Mouse (Mus musculus) heart, embryonic 10.5 days (tissue): ENCODE measurements around the gene Tmem252. TPM values are rescaled to one million over a fixed set of nuclear protein-coding genes. Genes with fewer than 3 reads are reported as not detected.

Source experiments
- DNase-seq: peaks from one replicate; pipeline ENCODE4 v3.0.0-alpha.2; 2017; ENCODE audit warnings: low spot score
- H3K27ac ChIP-seq: fragments of 300-500 bp; sonication (generic); 2 replicates; pipeline ENCODE4 v1.5.1; 2016; ENCODE audit warnings: mild to moderate bottlenecking
- H3K27me3 ChIP-seq: fragments of 300-500 bp; sonication (generic); 2 replicates; pipeline ENCODE4 v1.6.1; 2016; ENCODE audit warnings: mild to moderate bottlenecking; ENCODE audit not compliant: poor library complexity, insufficient read depth, severe bottlenecking
- H3K36me3 ChIP-seq: fragments of 300-500 bp; sonication (generic); 2 replicates; pipeline ENCODE4 v1.6.1; 2016; ENCODE audit warnings: mild to moderate bottlenecking, moderate library complexity
- H3K4me1 ChIP-seq: fragments of 300-500 bp; sonication (generic); 2 replicates; pipeline ENCODE4 v1.6.1; 2016; ENCODE audit warnings: mild to moderate bottlenecking
- H3K4me3 ChIP-seq: fragments of 300-500 bp; sonication (generic); 2 replicates; pipeline ENCODE4 v1.5.1; 2016; ENCODE audit warnings: mild to moderate bottlenecking, moderate library complexity
- H3K9me3 ChIP-seq: fragments of 300-500 bp; sonication (generic); 2 replicates; pipeline ENCODE4 v1.6.1; 2016; ENCODE audit warnings: mild to moderate bottlenecking, moderate library complexity
- WGBS: fragments of 180-500 bp; shearing (Covaris S2); methylation state at CpG from one replicate; pipeline ENCODE4 v1.1.7; 2016; 5-methylcytosine and 5-hydroxymethylcytosine counted together
- polyA plus RNA-seq: library from polyadenylated mRNA; unstranded; fragments of >200 nt; fragmentation: Nextera tagmentation; extraction: Ambion mirVana; gene quantifications from 2 replicates; pipeline ENCODE4 v1.2.1, GENCODE M21; 2016

Gene Tmem252
- polyA plus RNA-seq, 1 experiment from 2014 or later: 2.7 TPM

DNA sequence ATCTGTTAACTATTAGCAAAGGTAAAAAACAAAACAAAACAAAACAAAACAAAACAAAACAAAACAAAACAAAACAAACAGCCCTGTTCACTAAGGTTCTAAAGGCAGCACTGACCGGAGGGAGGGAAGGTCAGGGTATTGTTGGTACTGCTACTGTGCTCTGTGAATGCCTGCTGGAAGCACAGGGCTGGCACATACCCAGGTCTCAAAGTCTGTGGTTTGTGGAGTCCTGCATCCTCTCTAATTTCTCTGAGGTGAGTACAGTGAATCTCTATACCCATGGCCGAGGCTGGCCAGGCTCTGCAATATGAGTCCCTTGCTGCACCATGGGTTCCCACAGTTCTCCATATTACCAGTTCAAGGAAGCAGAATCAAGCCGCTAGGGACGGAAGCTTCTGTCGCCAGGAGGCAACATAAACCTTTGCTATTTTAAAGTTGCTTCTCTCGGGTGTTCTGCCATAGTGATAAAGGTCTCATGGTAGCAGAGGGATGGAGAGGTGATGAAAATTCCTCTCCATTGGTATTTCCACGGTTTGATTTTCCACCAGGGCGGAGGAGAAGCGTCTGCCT is 20.5 kb upstream of the Tmem252 start:
- no peak for DNase-seq
- Histone ChIP-seq H3K9me3 (no peaks in the 10 kb centered on the region), H3K27ac (peak overlapping the region; percentile 67; the same call in 1 of the 2 replicates), H3K4me3 (0 out of 2 replicates have a peak overlapping the region, but pooled peaks have one; percentile 12), H3K36me3 (no peaks in the 10 kb centered on the region), H3K4me1 (peaks cover 23% of the 10 kb centered on the region), H3K27me3 (no peaks in the 10 kb centered on the region)
- WGBS: 43% methylated on average over 9 of the region's 9 CpGs

DNA sequence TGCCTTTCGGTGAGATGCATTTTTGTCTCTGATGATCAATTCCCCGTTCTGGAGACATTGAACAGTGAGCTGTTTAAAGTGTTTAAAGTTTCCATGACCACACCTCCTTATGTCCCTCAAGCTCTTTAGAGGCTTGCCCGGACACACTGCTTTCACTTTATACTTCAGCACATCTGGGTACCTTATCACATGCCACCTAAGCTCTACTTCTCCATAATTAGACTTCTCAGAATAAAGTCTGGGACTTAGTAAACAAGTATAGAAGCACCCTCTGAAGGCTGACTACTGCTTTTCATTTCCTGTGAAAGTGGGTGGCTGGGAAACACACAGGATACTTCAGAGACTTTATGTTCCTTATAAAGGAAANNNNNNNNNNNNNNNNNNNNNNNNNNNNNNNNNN is 16.8 kb upstream of the Tmem252 start:
- Histone ChIP-seq H3K9me3 (no peaks in the 10 kb centered on the region), H3K4me3 (no peak overlapping the region), H3K27me3 (no peaks in the 10 kb centered on the region), H3K27ac (no peak overlapping the region), H3K4me1 (peaks cover 33% of the 10 kb centered on the region), H3K36me3 (no peaks in the 10 kb centered on the region)
- DNase-seq: no peak
- WGBS: 61% methylated on average over 3 of the region's 3 CpGs

DNA sequence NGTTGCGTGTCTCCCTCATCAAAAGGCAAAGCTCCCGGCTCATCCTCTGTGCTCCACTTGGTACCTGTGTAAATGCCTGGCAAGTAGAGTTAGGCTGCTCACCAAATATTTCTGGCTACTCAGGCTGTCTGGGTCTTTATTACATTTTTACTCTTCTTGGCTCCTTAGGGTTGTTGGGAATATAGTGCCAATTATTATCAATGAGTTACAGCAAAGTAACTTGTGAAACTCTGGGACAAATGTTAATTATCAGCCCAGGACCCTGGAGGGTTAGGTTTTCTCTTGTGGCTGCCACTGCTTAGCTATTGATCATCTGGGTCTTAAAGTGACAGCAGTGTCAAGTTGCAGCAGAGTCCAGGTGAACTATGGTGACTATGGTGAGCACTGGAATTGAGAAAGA is 11.5 kb upstream of the Tmem252 start:
- Histone ChIP-seq H3K36me3 (no peaks in the 10 kb centered on the region), H3K4me1 (peaks cover 10% of the 10 kb centered on the region), H3K4me3 (no peak overlapping the region), H3K27me3 (no peaks in the 10 kb centered on the region), H3K9me3 (no peaks in the 10 kb centered on the region), H3K27ac (no peak overlapping the region)
- no peak for DNase-seq
- 90% methylated on average over 2 of the region's 2 CpGs for WGBS

DNA sequence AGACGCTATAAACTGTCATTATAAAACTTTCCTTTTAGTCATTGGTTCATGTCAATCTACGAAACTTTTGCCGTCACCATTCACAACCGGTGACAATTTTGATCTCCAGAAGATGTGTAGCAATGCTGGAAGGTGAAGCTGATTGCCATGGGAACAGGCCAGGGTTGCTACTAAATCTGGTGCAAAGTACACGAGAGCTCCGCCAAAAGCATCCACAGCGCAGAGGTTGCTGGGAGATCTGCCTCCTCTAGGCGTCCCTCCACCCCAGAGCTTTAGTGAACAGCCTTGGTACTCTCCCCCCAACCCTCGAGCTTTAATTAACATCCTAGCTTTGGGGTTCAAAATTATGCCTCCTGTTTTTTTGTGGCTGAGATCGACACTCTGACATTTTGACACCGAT is 8.0 kb upstream of the Tmem252 start:
- peaks cover 5% of the 10 kb centered on the region for H3K4me1 ChIP-seq
- H3K27me3 ChIP-seq: no peaks in the 10 kb centered on the region
- WGBS: 75% methylated on average over 11 of the region's 11 CpGs
- H3K27ac ChIP-seq: no peak overlapping the region
- H3K36me3 ChIP-seq: no peaks in the 10 kb centered on the region
- no peak for DNase-seq
- H3K4me3 ChIP-seq: no peak overlapping the region
- H3K9me3 ChIP-seq: no peaks in the 10 kb centered on the region

DNA sequence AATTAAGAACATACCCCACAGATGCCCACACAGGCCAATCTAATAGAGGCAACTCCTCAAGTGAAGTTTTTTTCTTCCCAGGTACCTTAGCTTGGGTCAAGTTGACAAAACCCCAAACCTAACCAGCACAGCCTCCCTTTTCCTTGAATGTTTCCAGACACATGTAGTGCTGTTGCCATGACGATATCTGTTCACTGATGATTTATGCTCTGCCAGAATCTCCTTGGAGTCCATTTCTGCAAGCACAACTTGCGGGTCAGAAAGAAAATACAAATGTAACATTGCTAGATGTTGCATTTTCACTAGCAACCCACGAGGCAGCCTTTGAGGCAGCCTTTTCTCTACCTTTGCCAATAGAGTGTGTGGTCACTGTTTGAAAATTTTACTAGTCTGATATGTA is 6.3 kb upstream of the Tmem252 start:
- no peak for DNase-seq
- Histone ChIP-seq H3K36me3 (no peaks in the 10 kb centered on the region), H3K4me3 (no peak overlapping the region), H3K9me3 (no peaks in the 10 kb centered on the region), H3K4me1 (peaks cover 20% of the 10 kb centered on the region), H3K27ac (no peak overlapping the region), H3K27me3 (no peaks in the 10 kb centered on the region)
- WGBS: 80% methylated on average over 3 of the region's 3 CpGs

DNA sequence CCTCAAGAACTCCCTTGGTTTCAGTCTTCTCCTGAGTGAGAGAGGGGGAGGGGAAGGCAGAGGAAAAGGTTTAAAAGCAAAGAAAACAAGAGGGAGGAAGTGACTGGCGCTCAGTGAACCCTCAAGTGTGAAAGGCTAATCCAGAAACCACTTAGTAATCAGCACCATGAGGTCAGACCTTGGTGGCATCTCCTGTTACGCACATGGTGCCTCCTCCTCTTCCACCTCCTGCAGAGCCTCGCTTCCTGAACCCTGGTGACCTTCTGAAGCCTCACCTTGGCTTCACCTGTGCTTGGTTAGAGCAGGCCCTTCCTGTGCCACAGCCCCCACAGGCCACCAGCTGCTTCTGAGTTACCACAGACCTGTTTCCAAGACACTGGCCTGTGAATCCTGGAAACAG is 2.2 kb upstream of the Tmem252 start:
- Histone ChIP-seq H3K9me3 (no peaks in the 10 kb centered on the region), H3K36me3 (no peaks in the 10 kb centered on the region), H3K4me1 (peaks cover 38% of the 10 kb centered on the region), H3K27me3 (no peaks in the 10 kb centered on the region), H3K4me3 (no peak overlapping the region), H3K27ac (peak overlapping the region; percentile 78)
- WGBS: 29% methylated on average over 3 of the region's 3 CpGs
- DNase-seq: no peak

DNA sequence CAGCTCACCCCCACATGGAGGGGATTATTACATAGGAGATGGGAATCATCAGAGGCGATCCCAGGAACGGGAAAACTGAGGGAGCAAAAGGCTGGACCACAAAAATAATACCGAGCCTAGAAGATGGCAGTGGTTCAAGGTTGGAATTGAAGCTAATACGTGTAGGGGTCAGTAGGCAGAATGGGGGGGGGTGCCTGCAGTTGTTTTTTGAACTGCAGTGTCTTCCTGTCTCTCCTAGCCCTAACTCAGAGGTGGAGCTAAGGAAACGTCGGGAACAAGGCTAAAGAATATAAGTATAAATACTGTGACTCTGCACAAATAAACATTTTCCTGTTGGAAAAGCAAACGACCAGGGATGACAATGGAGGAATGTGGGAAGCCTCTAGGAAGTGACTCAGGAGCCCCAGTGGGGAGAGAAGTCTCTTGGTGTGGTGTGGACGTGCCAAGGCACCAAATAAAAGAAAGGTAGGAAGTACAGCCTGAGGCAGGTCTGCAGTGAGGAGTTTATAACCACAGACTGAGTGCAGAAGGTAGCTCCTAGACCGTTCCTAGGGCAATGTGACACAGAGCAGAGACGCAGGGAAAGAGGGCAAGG is 1.3 kb upstream of the Tmem252 start:
- Histone ChIP-seq H3K4me1 (peaks cover 46% of the 10 kb centered on the region), H3K36me3 (no peaks in the 10 kb centered on the region), H3K27me3 (no peaks in the 10 kb centered on the region), H3K4me3 (no peak overlapping the region), H3K9me3 (no peaks in the 10 kb centered on the region), H3K27ac (peak overlapping the region; percentile 78)
- 58% methylated on average over 10 of the region's 10 CpGs for WGBS
- no peak for DNase-seq

DNA sequence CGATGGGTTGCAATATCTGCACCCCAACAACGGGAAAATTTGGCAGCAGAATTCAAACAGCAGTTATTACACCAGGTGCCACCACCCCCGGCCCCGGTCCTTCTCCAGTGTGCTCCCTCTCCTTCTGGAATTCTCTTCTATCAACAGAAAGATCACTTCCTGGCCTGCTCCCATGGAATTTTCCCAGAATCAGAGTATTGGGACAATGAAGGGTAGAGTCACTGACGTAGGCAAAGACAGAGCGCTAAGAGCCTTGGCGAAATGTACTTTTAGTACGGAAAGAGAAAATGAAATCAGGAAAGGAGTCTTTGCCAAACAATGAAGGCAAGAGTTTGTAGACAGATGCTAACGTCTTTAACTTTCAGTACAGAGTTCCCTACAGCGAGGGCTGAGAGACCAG is 477 bp upstream of the Tmem252 start:
- H3K27me3 ChIP-seq: no peaks in the 10 kb centered on the region
- no peaks in the 10 kb centered on the region for H3K36me3 ChIP-seq
- no peak overlapping the region for H3K27ac ChIP-seq
- no peaks in the 10 kb centered on the region for H3K9me3 ChIP-seq
- 73% methylated on average over 10 of the region's 10 CpGs for WGBS
- DNase-seq: no peak
- H3K4me1 ChIP-seq: peaks cover 51% of the 10 kb centered on the region
- no peak overlapping the region for H3K4me3 ChIP-seq

DNA sequence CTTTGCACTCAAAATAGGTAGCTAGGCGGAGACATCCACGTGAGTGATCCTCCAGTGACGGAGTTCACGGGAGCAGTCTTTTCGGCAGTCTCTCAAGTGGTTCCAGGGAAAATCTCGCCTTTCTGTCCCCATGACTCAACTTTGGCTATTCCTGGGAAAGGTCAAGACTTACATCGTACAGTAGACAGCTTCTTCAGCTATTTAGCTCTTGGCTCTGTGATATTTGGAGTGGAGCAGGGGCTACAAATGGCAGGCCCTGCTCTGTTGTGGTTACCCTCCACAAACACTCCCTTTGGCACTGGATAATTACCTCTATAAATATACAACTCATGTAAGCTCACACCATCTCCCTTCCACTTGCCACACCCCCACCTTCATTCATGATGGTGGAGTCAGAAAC is 2.6 kb downstream of the Tmem252 start:
- Histone ChIP-seq H3K36me3 (peaks cover 5% of the 10 kb centered on the region; the same call in 1 of the 2 replicates), H3K4me1 (peaks cover 42% of the 10 kb centered on the region), H3K27me3 (no peaks in the 10 kb centered on the region), H3K9me3 (no peaks in the 10 kb centered on the region), H3K4me3 (no peak overlapping the region), H3K27ac (no peak overlapping the region)
- WGBS: 48% methylated on average over 7 of the region's 7 CpGs
- DNase-seq: no peak

DNA sequence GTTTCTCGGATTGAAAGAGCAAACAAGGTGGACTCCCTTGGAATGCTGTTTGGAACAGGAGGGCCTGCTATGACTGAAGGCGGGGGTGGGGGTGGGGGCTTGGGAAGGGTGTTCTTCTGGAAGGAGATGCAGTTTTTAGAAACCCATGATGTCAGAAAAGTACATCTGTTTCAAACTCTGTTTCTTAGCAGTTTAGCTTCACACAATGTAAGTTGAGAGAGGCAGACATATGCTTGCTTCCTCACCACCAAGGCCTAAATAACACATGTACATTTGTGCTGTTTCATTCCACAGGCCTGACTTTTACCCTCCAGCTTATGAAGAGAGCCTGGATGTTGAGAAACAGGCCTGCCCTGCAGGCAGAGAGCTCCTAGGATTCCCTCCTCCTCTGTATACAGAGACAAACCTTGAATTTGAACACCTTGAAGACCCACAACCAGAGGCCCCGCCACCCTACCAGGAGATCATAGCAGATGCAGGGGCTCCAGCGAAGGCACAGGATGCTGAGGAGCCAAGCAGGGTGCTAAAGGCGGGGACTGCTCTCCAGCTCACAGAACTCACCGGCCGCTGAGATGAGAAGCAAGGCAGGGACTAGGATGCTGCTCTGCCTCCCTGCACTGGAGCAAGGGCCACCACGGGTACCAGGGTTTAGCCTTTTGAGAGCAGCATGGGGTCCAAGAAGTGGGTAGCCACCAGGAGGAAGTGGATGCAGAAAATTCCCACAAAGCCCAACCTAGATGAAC is 3.6 kb downstream of the Tmem252 start:
- no peaks in the 10 kb centered on the region for H3K9me3 ChIP-seq
- H3K4me3 ChIP-seq: no peak overlapping the region
- H3K4me1 ChIP-seq: peaks cover 38% of the 10 kb centered on the region
- DNase-seq: no peak
- H3K27ac ChIP-seq: 0 out of 2 replicates have a peak overlapping the region, but pooled peaks have one; percentile 44
- WGBS: 57% methylated on average over 8 of the region's 8 CpGs
- H3K36me3 ChIP-seq: peaks cover 5% of the 10 kb centered on the region; the same call in 1 of the 2 replicates
- no peaks in the 10 kb centered on the region for H3K27me3 ChIP-seq

DNA sequence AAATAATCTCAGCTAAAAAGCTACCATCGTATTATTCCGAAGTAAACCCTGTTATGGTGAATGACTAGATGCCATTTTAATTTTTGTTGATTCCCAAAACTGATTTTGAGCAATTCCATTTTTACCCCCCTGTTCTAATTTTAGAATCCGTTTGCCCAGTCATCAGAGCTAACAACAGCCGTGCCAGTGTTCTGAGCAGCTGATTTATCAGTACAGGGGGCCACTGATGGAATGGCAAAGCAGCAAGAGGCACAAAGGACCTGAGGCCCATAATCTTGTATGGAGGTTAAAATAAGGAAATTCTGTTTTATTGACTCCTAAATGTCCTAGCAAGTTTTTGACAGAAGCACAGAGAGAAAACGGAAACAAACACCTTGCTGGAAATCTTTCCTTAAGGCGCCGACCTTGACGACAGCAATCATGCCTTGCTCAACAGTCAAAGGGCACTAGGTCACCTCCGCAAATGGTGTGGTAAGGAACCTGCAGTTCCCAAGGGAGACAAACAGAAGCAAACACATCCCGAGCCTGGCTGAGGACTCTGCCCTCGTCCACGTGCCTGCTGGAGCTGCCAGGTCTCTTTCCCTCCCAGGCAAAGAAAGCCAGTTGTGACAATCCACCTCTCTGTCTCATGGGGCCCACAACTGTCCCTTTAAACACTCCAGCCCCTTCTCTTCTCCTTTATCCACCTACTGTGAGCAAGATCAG is 9.4 kb downstream of the Tmem252 start:
- 40% methylated on average over 12 of the region's 12 CpGs for WGBS
- no peak overlapping the region for H3K4me3 ChIP-seq
- no peaks in the 10 kb centered on the region for H3K27me3 ChIP-seq
- H3K9me3 ChIP-seq: no peaks in the 10 kb centered on the region
- H3K4me1 ChIP-seq: peaks cover 23% of the 10 kb centered on the region
- H3K27ac ChIP-seq: peak overlapping the region; percentile 73; the same call in 1 of the 2 replicates
- DNase-seq: no peak
- H3K36me3 ChIP-seq: peaks cover 7% of the 10 kb centered on the region; the same call in 1 of the 2 replicates

DNA sequence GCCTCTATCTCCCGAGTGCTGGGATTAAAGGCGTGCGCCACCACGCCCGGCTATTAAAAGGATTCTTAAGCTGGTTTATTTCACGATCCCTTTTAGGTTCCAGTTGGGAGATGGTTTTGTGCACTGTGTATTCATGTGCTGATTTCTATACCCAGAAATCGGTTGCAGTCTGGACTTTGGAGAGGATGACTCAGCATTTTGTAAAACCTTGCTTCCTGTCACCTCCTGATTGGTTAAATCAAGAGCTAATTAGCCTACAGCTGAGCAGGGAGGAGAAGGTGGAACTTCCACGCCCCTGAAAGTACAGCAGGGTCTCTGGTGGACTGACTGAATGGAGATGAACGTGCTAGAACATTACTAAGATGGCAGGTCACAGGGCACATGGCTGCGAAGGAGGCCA is 12.6 kb downstream of the Tmem252 start:
- no peaks in the 10 kb centered on the region for H3K27me3 ChIP-seq
- peaks cover 2% of the 10 kb centered on the region; the same call in 1 of the 2 replicates for H3K36me3 ChIP-seq
- no peak for DNase-seq
- H3K27ac ChIP-seq: no peak overlapping the region
- no peaks in the 10 kb centered on the region for H3K9me3 ChIP-seq
- H3K4me1 ChIP-seq: peaks cover 24% of the 10 kb centered on the region
- WGBS: 85% methylated on average over 10 of the region's 10 CpGs
- H3K4me3 ChIP-seq: no peak overlapping the region

DNA sequence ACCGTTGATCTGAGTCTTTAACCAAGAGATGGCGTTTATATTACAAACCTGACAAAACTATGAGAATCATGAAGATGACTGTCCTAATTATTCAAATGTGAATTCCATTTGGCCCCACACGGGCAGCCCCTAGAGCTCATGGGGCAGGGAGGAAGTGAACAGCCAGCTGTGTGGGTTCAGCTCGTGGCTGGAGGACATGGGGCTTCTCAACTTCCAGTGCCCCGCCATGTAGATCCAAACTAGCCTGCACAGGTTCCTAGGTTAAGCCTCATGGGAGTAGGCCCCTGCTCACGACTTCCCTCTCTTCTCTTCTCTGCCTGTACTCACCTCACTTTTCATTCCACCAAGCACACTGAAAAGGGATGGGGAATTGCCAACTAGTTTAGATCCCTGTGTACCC is 14.5 kb downstream of the Tmem252 start:
- no peaks in the 10 kb centered on the region for H3K9me3 ChIP-seq
- no peak overlapping the region for H3K27ac ChIP-seq
- no peak overlapping the region for H3K4me3 ChIP-seq
- H3K36me3 ChIP-seq: peaks cover 14% of the 10 kb centered on the region
- 81% methylated on average over 6 of the region's 6 CpGs for WGBS
- no peak for DNase-seq
- H3K27me3 ChIP-seq: no peaks in the 10 kb centered on the region
- peaks cover 13% of the 10 kb centered on the region for H3K4me1 ChIP-seq
